Mouse (Mus musculus): ENCODE measurements at regions not wholly inside any gene's neighbourhood (a gene's known extent, or its start where the extent isn't known, plus 50 kb on each side); places are given as distances from the start of the nearest gene placed in this dataset.
A peak's percentile ranks its signal among the peaks of the same experiment; 100 is the strongest.

- DNase-seq (ENCODE audit: inconsistent ontology term): peak; percentile 72
Observed at GRCm38 (mm10) chr15:84616880-84617279, 52.5 kb upstream of the Prr5 start.

- DNase-seq (ENCODE audit: inconsistent ontology term): peak; percentile 67
Observed at GRCm38 (mm10) chr15:84613536-84614527, 55.6 kb upstream of the Prr5 start.

- no peak for DNase-seq (ENCODE audit: inconsistent ontology term)
Observed at GRCm38 (mm10) chr15:84612961-84613360, 55.3 kb upstream of the Rtl6 start.

GRCm38 (mm10) chr15:84609825-84610442, 52.3 kb upstream of the Rtl6 start:
- DNase-seq (ENCODE audit: inconsistent ontology term): no peak

- no peak for DNase-seq (ENCODE audit: inconsistent ontology term)
Observed at GRCm38 (mm10) chr15:84609063-84609462, 51.4 kb upstream of the Rtl6 start.
